Mouse (Mus musculus) ES-E14 (cell line): ENCODE measurements around the gene Ankrd34c.

Experiments
- HCFC1 ChIP-seq: IDR thresholded peaks from 2 replicates; pipeline ENCODE4 v1.6.1; 2012; ENCODE audit warnings: low read length, inconsistent platforms, borderline replicate concordance; ENCODE audit not compliant: insufficient read depth
- MAFK ChIP-seq: IDR thresholded peaks from 2 replicates; pipeline ENCODE4 v1.6.1; 2014; ENCODE audit warnings: mild to moderate bottlenecking, low read depth, low read length, inconsistent platforms; ENCODE audit not compliant: insufficient read depth
- ZC3H11A ChIP-seq: IDR thresholded peaks from 2 replicates; pipeline ENCODE4 v1.6.1; 2012; ENCODE audit warnings: low read depth, mild to moderate bottlenecking, inconsistent platforms, low read length, borderline replicate concordance

GRCm38 (mm10) chr9:89705197-89705533 is 33.1 kb downstream of the Ankrd34c start:
- TF ChIP-seq HCFC1 (no peak), MAFK (no peak), ZC3H11A (no peak)
